Mouse (Mus musculus): Measurements from ENCODE around the gene Ubap2l.

Ubap2l gene

GRCm38 (mm10) chr3:90067851-90068250 is 15.4 kb upstream of the Ubap2l start:
- WGBS = 86% methylated on average over 4 of the region's 4 CpGs

- WGBS = 54% methylated on average over 3 of the region's 3 CpGs
Observed at GRCm38 (mm10) chr3:90065553-90065952, 13.1 kb upstream of the Ubap2l start.

- 78% methylated on average over 3 of the region's 3 CpGs for WGBS
Observed at GRCm38 (mm10) chr3:90064383-90064782, 12.0 kb upstream of the Ubap2l start.

- WGBS = 58% methylated on average over 2 of the region's 2 CpGs
Observed at GRCm38 (mm10) chr3:90062539-90062938, 10.1 kb upstream of the Ubap2l start.

- WGBS = 94% methylated on average over 6 of the region's 6 CpGs
Observed at GRCm38 (mm10) chr3:90061549-90061948, 9.1 kb upstream of the Ubap2l start.

GRCm38 (mm10) chr3:90051441-90052350 is 732 bp downstream of the Ubap2l start, which contains the start of gene 4933434E20Rik:
TSS of gene 4933434E20Rik (plus strand) at chr3:90051636.
- 1% methylated on average over 41 of the region's 43 CpGs for WGBS

- WGBS = 23% methylated on average over 3 of the region's 3 CpGs
Observed at GRCm38 (mm10) chr3:90049691-90050090, 2.7 kb downstream of the Ubap2l start.

GRCm38 (mm10) chr3:90036263-90036662 is 16.2 kb downstream of the Ubap2l start:
- WGBS = 98% methylated on average over 1 of the region's 1 CpGs

GRCm38 (mm10) chr3:90034653-90035052 is 17.8 kb downstream of the Ubap2l start:
- WGBS = 92% methylated on average over 2 of the region's 2 CpGs

GRCm38 (mm10) chr3:90016626-90017025 is 35.8 kb downstream of the Ubap2l start:
- WGBS = 91% methylated on average over 4 of the region's 4 CpGs

- 56% methylated on average over 2 of the region's 2 CpGs for WGBS
Observed at GRCm38 (mm10) chr3:90010291-90010690, 42.1 kb downstream of the Ubap2l start.

- WGBS = 60% methylated on average over 3 of the region's 3 CpGs
Observed at GRCm38 (mm10) chr3:90004091-90004796, 48.2 kb downstream of the Ubap2l start.

GRCm38 (mm10) chr3:89999830-90000229 is 52.6 kb downstream of the Ubap2l start:
- 76% methylated on average over 4 of the region's 4 CpGs for WGBS

- 11% methylated on average over 8 of the region's 8 CpGs for WGBS
Observed at GRCm38 (mm10) chr3:89999090-89999489, 53.3 kb downstream of the Ubap2l start.

- under 1% methylated on average over 26 of the region's 26 CpGs for WGBS
Observed at GRCm38 (mm10) chr3:89998612-89999054, 53.8 kb downstream of the Ubap2l start, which contains the start of gene Hax1. TSS of gene Hax1 (minus strand) at chr3:89998780.

GRCm38 (mm10) chr3:89997791-89998495 is 54.5 kb downstream of the Ubap2l start:
- WGBS = 6% methylated on average over 23 of the region's 23 CpGs

GRCm38 (mm10) chr3:89994807-89995515 is 57.5 kb downstream of the Ubap2l start:
- WGBS = 89% methylated on average over 5 of the region's 5 CpGs

- WGBS = 75% methylated on average over 4 of the region's 4 CpGs
Observed at GRCm38 (mm10) chr3:89987822-89988221, 64.6 kb downstream of the Ubap2l start.

GRCm38 (mm10) chr3:89987211-89987610 is 65.2 kb downstream of the Ubap2l start:
- WGBS = 58% methylated on average over 3 of the region's 3 CpGs

- 74% methylated on average over 5 of the region's 5 CpGs for WGBS
Observed at GRCm38 (mm10) chr3:89982426-89982825, 70.0 kb downstream of the Ubap2l start.

- 66% methylated on average over 7 of the region's 7 CpGs for WGBS
Observed at GRCm38 (mm10) chr3:89968509-89968908, 83.9 kb downstream of the Ubap2l start.
